Mouse (Mus musculus) ES-E14 (cell line): ENCODE data around the gene Ccdc69.

Experiments
- HCFC1 ChIP-seq: IDR thresholded peaks from 2 replicates; pipeline ENCODE4 v1.6.1; 2012; ENCODE audit warnings: low read length, inconsistent platforms, borderline replicate concordance; ENCODE audit not compliant: insufficient read depth
- MAFK ChIP-seq: IDR thresholded peaks from 2 replicates; pipeline ENCODE4 v1.6.1; 2014; ENCODE audit warnings: mild to moderate bottlenecking, low read depth, low read length, inconsistent platforms; ENCODE audit not compliant: insufficient read depth
- ZC3H11A ChIP-seq: IDR thresholded peaks from 2 replicates; pipeline ENCODE4 v1.6.1; 2012; ENCODE audit warnings: low read depth, mild to moderate bottlenecking, inconsistent platforms, low read length, borderline replicate concordance
- ZNF384 ChIP-seq: IDR thresholded peaks from 2 replicates; pipeline ENCODE4 v1.6.1; 2012; ENCODE audit warnings: low read depth, low read length, inconsistent platforms

DNA sequence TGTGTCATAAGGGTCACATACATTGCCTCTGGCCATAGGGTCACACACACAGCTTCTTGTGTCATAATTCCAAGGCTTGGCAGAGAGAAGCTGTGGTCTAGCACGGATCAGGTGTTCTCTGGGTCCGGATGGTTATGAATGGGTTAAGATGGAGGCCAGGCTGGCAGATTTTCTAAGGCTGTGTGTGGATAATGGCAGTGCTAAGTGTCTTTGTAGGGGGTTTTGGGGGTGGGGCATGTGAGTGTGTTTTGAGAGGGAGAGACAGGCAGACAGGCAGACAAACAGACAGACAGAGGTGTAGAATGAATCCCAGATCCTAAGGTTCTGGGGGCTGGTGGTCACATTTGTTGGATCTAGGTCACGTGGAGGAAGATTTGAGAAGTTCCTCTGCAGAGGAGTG is 24.1 kb upstream of the Ccdc69 start:
- TF ChIP-seq MAFK (no peak), HCFC1 (no peak), ZNF384 (no peak), ZC3H11A (no peak)
